Mouse (Mus musculus) testis, adult 2 months (tissue): ENCODE results near the gene Gm10300.

Experiments
- CTCF ChIP-seq: fragments of 200-500 bp; IDR thresholded peaks from 2 replicates; pipeline ENCODE4 v1.5.1; 2012; ENCODE audit warnings: low read depth, mild to moderate bottlenecking, inconsistent platforms, low read length, moderate library complexity; ENCODE audit not compliant: control insufficient read depth, insufficient read depth, insufficient replicate concordance
- POLR2A ChIP-seq: fragments of 200-500 bp; IDR thresholded peaks from 2 replicates; pipeline ENCODE4 v1.6.1; 2012; ENCODE audit warnings: low read depth, mild to moderate bottlenecking, inconsistent platforms, low read length, moderate library complexity; ENCODE audit not compliant: control insufficient read depth

- no peak for TF ChIP-seq POLR2A
- TF ChIP-seq CTCF, result no peak
Measured at GRCm38 (mm10) chr4:132071674-132072073, 2.8 kb upstream of the Gm10300 start.
